Mouse (Mus musculus): ENCODE results near the gene Olfr1148. TPM values are rescaled to one million over a fixed set of nuclear protein-coding genes. Genes with fewer than 3 reads are reported as not detected.

Gene Olfr1148
- total RNA-seq (2021) = not detected
- long read RNA-seq, experiment 1 = 0 reads
- long read RNA-seq, experiment 2 = 0 reads

DNA sequence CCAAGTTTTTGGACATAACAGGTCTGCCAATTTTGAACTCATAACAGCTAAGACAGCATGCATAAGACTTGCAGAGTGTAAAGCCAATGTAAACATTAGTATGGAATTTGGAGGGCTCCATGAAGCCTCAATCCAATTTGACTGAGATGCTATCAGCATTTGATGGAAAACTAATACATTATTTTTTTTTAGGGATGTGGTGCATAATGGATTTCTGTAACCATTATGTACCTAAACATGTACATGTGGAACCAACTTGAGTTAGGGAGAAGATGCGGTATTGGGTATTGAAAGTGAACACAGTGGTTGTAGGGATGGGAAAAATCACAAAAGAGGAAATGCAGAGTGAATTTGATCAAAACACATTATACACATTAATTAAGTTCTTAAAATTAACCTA lies at the start of gene Olfr1148:
Gene Olfr1148, plus strand, starts transcription at position 301 of the 400 bp plus-strand sequence.
- no peak for DNase-seq (ENCODE audit: low spot score in 2 of 2)

GRCm38 (mm10) chr2:87800292-87800691 lies 30.0 kb upstream of the Olfr1148 start, which contains the start of gene Olfr1143:
Olfr1143 (plus strand) TSS chr2:87800592.
- DNase-seq (ENCODE audit: low spot score in 2 of 2) = no peak

DNA sequence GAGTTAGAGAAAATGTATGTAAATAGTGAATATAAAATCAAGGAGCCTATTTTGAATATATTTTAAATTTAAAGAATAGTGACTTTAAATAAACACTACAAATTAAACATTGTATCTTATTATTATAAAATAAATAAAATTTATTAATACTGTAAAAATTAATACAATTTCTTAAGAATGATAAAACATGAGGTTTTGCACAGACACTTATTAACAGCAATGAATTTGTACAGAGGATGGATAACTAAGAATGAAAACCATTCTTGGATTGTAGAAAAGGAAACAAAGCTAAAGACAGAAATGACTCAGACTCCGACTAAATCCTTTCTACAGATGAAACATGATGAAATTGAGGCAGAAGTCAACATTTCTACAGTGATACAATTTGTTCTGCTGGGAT lies 20.8 kb upstream of the Olfr1148 start, which contains the start of gene Olfr1145:
Gene Olfr1145, plus strand, starts transcription at position 301 of the 400 bp plus-strand sequence.
- DNase-seq (ENCODE audit: low spot score in 2 of 2) = no peak

DNA sequence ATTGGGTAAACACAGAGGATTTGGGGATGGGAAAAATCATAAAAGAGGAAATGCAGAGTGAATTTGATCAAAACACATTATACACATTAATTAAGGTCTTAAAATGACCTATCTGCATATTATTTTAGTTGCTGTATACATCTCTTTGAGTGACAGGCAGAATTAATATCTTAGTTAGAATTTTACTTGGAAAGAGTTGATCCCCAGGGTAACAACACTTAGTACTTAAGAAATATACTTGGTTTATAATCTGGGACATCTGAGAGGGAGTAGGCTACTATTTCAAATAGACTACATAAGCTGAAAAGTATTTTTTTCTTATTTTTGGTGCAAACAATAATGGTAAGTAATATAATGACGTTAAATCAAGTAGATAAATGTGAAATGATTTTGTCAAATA lies 13.4 kb downstream of the Olfr1148 start, which contains the start of gene Olfr1150-ps1:
Gene Olfr1150-ps1, plus strand, starts transcription at position 301 of the 400 bp plus-strand sequence.
- DNase-seq (ENCODE audit: low spot score in 2 of 2) = no peak

DNA sequence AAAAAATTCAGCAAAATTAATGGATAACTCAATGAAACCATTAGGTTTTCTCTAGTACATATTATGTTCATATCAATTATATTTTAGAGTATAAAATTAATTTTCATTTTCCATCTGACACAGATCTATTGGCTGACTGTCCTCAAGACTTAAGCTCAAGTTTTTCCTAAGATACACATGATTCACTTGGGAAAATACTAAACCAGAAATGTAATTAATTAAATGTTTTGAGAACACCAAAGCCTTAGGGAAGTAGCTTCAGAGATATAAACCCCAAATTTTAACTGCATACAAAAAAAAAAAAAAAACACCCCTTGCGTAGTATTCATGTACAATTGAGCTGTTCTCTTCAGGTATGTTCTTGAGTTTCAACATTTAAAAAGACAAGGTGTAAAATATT lies 25.2 kb downstream of the Olfr1148 start, which contains the start of gene Olfr1151:
Gene Olfr1151, plus strand, starts transcription at position 301 of the 400 bp plus-strand sequence.
- no peak for DNase-seq (ENCODE audit: low spot score in 2 of 2)

DNA sequence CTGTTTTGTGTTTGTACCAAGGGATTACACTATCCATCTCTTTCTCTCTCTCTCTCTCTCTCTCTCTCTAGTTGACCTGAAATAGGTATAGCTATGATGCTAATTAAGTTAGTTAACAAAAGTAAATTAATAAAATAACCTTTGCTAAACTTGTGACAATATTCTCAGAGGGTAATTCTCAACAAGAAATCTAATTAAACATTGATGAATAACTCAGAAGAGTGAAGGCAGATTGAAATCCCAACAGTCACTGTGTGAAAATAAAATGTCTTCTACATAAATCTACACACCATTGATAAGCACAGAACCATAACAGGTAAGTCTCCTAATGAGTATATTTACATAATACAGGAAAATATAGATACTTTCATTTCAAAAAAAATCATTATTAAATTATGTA lies 35.9 kb downstream of the Olfr1148 start, which contains the start of gene Olfr1152:
Gene Olfr1152, plus strand, starts transcription at position 301 of the 400 bp plus-strand sequence.
- no peak for DNase-seq (ENCODE audit: low spot score in 2 of 2)

Other genes starting within 250 kb of the Olfr1148 start
- gene Olfr1130, start 224.3 kb upstream of the Olfr1148 start, total RNA-seq (2021) = not detected
- gene Olfr1131, start 203.4 kb upstream of the Olfr1148 start, total RNA-seq (2021) = not detected
- gene Olfr1132, start 193.0 kb upstream of the Olfr1148 start, total RNA-seq (2021) = not detected
- not detected for gene Olfr1133, start 183.2 kb upstream of the Olfr1148 start, total RNA-seq (2021)
- not detected for gene Olfr1134, start 172.1 kb upstream of the Olfr1148 start, total RNA-seq (2021)
- not detected for gene Olfr1135, start 156.9 kb upstream of the Olfr1148 start, total RNA-seq (2021)
- not detected for gene Olfr1136, start 136.6 kb upstream of the Olfr1148 start, total RNA-seq (2021)
- not detected for gene Olfr1137, start 117.4 kb upstream of the Olfr1148 start, total RNA-seq (2021)
- not detected for gene Olfr1138, start 90.6 kb upstream of the Olfr1148 start, total RNA-seq (2021)
- gene Olfr1140, start 86.8 kb upstream of the Olfr1148 start, total RNA-seq (2021) = not detected
- not detected for gene Olfr1141, start 76.5 kb upstream of the Olfr1148 start, total RNA-seq (2021)
- not detected for gene Olfr152, start 51.0 kb upstream of the Olfr1148 start, total RNA-seq (2021)
- gene Olfr1143, start 29.9 kb upstream of the Olfr1148 start, total RNA-seq (2021) = not detected
- gene Olfr1145, start 20.7 kb upstream of the Olfr1148 start, total RNA-seq (2021) = not detected
- not detected for gene Olfr1150-ps1, start 13.5 kb downstream of the Olfr1148 start, total RNA-seq (2021)
- gene Olfr1151, start 25.3 kb downstream of the Olfr1148 start, total RNA-seq (2021) = not detected
- gene Olfr1152, start 36.0 kb downstream of the Olfr1148 start, total RNA-seq (2021) = not detected
- not detected for gene Olfr1153, start 64.4 kb downstream of the Olfr1148 start, total RNA-seq (2021)
- gene Olfr1154, start 74.6 kb downstream of the Olfr1148 start, total RNA-seq (2021) = not detected
- not detected for gene Olfr1155, start 114.6 kb downstream of the Olfr1148 start, total RNA-seq (2021)
- gene Olfr1156, start 122.6 kb downstream of the Olfr1148 start, total RNA-seq (2021) = not detected
- not detected for gene Olfr1157, start 137.8 kb downstream of the Olfr1148 start, total RNA-seq (2021)
- gene Olfr74, start 144.1 kb downstream of the Olfr1148 start, total RNA-seq (2021) = not detected
- gene Olfr1158, start 159.6 kb downstream of the Olfr1148 start, total RNA-seq (2021) = not detected
- not detected for gene Olfr1160, start 177.7 kb downstream of the Olfr1148 start, total RNA-seq (2021)
- gene Olfr1161, start 192.2 kb downstream of the Olfr1148 start, total RNA-seq (2021) = not detected
- not detected for gene Olfr73, start 207.2 kb downstream of the Olfr1148 start, total RNA-seq (2021)
- not detected for gene Olfr1162, start 220.6 kb downstream of the Olfr1148 start, total RNA-seq (2021)
- gene Olfr1163, start 241.3 kb downstream of the Olfr1148 start, total RNA-seq (2021) = not detected

All from left cerebral cortex, adult 18-20 months (tissue).